Mouse (Mus musculus) spleen, adult 18-20 months (tissue): ENCODE results near the gene Fgfrl1.
"Not testable (repeated sequence)": the region's sequence is repeated elsewhere in the genome, so short reads cannot be mapped to it uniquely, and the experiment has no call there.

ENCODE experiments used
- DNase-seq, 2 experiments: peaks; one replicate each; pipeline ENCODE4 v3.0.0; 2022; ENCODE audit warnings: mixed read lengths in 2 of 2

The Fgfrl1 gene

GRCm38 (mm10) chr5:108701341-108702021 is 9.3 kb downstream of the Fgfrl1 start:
- no peak for DNase-seq

GRCm38 (mm10) chr5:108703754-108704626 is 11.8 kb downstream of the Fgfrl1 start:
- DNase-seq = no peak

GRCm38 (mm10) chr5:108707758-108708157 is 15.6 kb downstream of the Fgfrl1 start:
- no peak for DNase-seq

GRCm38 (mm10) chr5:108708419-108708818 is 16.2 kb downstream of the Fgfrl1 start:
- no peak for DNase-seq

GRCm38 (mm10) chr5:108708981-108709731 is 17.0 kb downstream of the Fgfrl1 start:
- DNase-seq = no peak

GRCm38 (mm10) chr5:108711968-108712367 is 19.8 kb downstream of the Fgfrl1 start:
- DNase-seq = no peak

GRCm38 (mm10) chr5:108713096-108713495 is 20.9 kb downstream of the Fgfrl1 start:
- DNase-seq = no peak

GRCm38 (mm10) chr5:108713691-108714090 is 21.5 kb downstream of the Fgfrl1 start:
- DNase-seq = no peak

- DNase-seq = no peak
Observed at GRCm38 (mm10) chr5:108714149-108714548, 22.0 kb downstream of the Fgfrl1 start.

GRCm38 (mm10) chr5:108715974-108716373 is 23.8 kb downstream of the Fgfrl1 start:
- no peak for DNase-seq

- DNase-seq = no peak
Observed at GRCm38 (mm10) chr5:108718051-108718450, 25.9 kb downstream of the Fgfrl1 start.

- DNase-seq = no peak
Observed at GRCm38 (mm10) chr5:108719761-108720160, 27.6 kb downstream of the Fgfrl1 start.

- DNase-seq = no peak
Observed at GRCm38 (mm10) chr5:108724006-108724405, 31.8 kb downstream of the Fgfrl1 start.

GRCm38 (mm10) chr5:108726557-108727248 is 34.5 kb downstream of the Fgfrl1 start:
- peak in 1 of 2 experiments; percentile 48 for DNase-seq

- DNase-seq = no peak
Observed at GRCm38 (mm10) chr5:108727425-108727824, 35.2 kb downstream of the Fgfrl1 start.

- no peak for DNase-seq
Observed at GRCm38 (mm10) chr5:108741844-108742243, 49.7 kb downstream of the Fgfrl1 start.

GRCm38 (mm10) chr5:108742596-108742995 is 50.4 kb downstream of the Fgfrl1 start:
- DNase-seq = no peak

GRCm38 (mm10) chr5:108743856-108744255 is 51.7 kb downstream of the Fgfrl1 start:
- DNase-seq = no peak

- no peak for DNase-seq
Observed at GRCm38 (mm10) chr5:108744629-108745028, 52.4 kb downstream of the Fgfrl1 start.

- DNase-seq = no peak
Observed at GRCm38 (mm10) chr5:108750328-108751210, 58.4 kb downstream of the Fgfrl1 start.

GRCm38 (mm10) chr5:108751258-108751657 is 59.1 kb downstream of the Fgfrl1 start:
- DNase-seq = not testable (repeated sequence)
